Comparison of ENCODE assay signal across 12 mouse cellular contexts in genomic region chr11:54796551-54796950, GRCm38 (mm10).
"Had no signal": no experiment of that assay in that cellular context is flagged by ENCODE, and none has a peak within 500 bp of the region (broad histone marks: within the 10 kb centered on the region; RNA-seq: fewer than 3 reads in every experiment).

No protein-coding gene starts in this region.

- ATAC-seq: midbrain, embryonic 13.5 days had no signal

- H3K9me3 ChIP-seq: kidney, embryonic 15.5 days; limb, embryonic 13.5 days; midbrain, embryonic 13.5 days; neural tube, embryonic 15.5 days had no signal

- DNase-seq: kidney, postnatal 14 days; left cerebral cortex, postnatal 4 days; lung, adult 18-20 months; thymus, adult 2 months; thymus, postnatal 25 days had no signal

- H3K4me3 ChIP-seq: kidney, embryonic 15.5 days; limb, embryonic 13.5 days; midbrain, embryonic 13.5 days; myocyte; neural tube, embryonic 15.5 days had no signal

- H3K4me2 ChIP-seq: kidney, embryonic 15.5 days; limb, embryonic 13.5 days; midbrain, embryonic 13.5 days; neural tube, embryonic 15.5 days had no signal

- H3K9ac ChIP-seq: kidney, embryonic 15.5 days; limb, embryonic 13.5 days; liver, embryonic 14.5 days; midbrain, embryonic 13.5 days; neural tube, embryonic 15.5 days had no signal

- H3K36me3 ChIP-seq: kidney, embryonic 15.5 days; limb, embryonic 13.5 days; midbrain, embryonic 13.5 days; neural tube, embryonic 15.5 days had no signal

- H3K27ac ChIP-seq: kidney, embryonic 15.5 days; limb, embryonic 13.5 days; liver, embryonic 14.5 days; midbrain, embryonic 13.5 days; neural tube, embryonic 15.5 days; stomach, postnatal 0 days had no signal

- H3K27me3 ChIP-seq: kidney, embryonic 15.5 days; limb, embryonic 13.5 days; midbrain, embryonic 13.5 days; neural tube, embryonic 15.5 days had no signal

- H3K4me1 ChIP-seq: kidney, embryonic 15.5 days; limb, embryonic 13.5 days; midbrain, embryonic 13.5 days; neural tube, embryonic 15.5 days had no signal
